Mouse (Mus musculus): ENCODE measurements at regions not wholly inside any gene's neighbourhood (a gene's known extent, or its start where the extent isn't known, plus 50 kb on each side); places are given as distances from the start of the nearest gene placed in this dataset.
A peak's percentile ranks its signal among the peaks of the same experiment; 100 is the strongest.

GRCm38 (mm10) chr10:15592161-15592560 is 874.1 kb upstream of the Gje1 start:
- no peak for DNase-seq (ENCODE audit: low read depth)

GRCm38 (mm10) chr10:15586081-15586480 is 868.1 kb upstream of the Gje1 start:
- no peak for DNase-seq (ENCODE audit: low read depth)

GRCm38 (mm10) chr10:15564119-15564518 is 846.1 kb upstream of the Gje1 start:
- no peak for DNase-seq (ENCODE audit: low read depth)

GRCm38 (mm10) chr10:15553407-15554064 is 835.5 kb upstream of the Gje1 start:
- no peak for DNase-seq (ENCODE audit: low read depth)

GRCm38 (mm10) chr10:15541797-15542350 is 823.9 kb upstream of the Gje1 start:
- DNase-seq (ENCODE audit: low read depth): peak; percentile 11

GRCm38 (mm10) chr10:15540780-15541426 is 822.9 kb upstream of the Gje1 start:
- DNase-seq (ENCODE audit: low read depth): no peak

- DNase-seq (ENCODE audit: low read depth): no peak
Measured at GRCm38 (mm10) chr10:15536053-15536452, 818.0 kb upstream of the Gje1 start.

- no peak for DNase-seq (ENCODE audit: low read depth)
Measured at GRCm38 (mm10) chr10:15487367-15487766, 769.4 kb upstream of the Gje1 start.

- no peak for DNase-seq (ENCODE audit: low read depth)
Measured at GRCm38 (mm10) chr10:15443281-15443680, 725.3 kb upstream of the Gje1 start.

- no peak for DNase-seq (ENCODE audit: low read depth)
Measured at GRCm38 (mm10) chr10:15441216-15441615, 723.2 kb upstream of the Gje1 start.

GRCm38 (mm10) chr10:15426746-15427145 is 708.7 kb upstream of the Gje1 start:
- no peak for DNase-seq (ENCODE audit: low read depth)

GRCm38 (mm10) chr10:15406211-15406610 is 688.2 kb upstream of the Gje1 start:
- no peak for DNase-seq (ENCODE audit: low read depth)

- no peak for DNase-seq (ENCODE audit: low read depth)
Measured at GRCm38 (mm10) chr10:15405706-15406105, 687.7 kb upstream of the Gje1 start.

GRCm38 (mm10) chr10:15399964-15400363 is 682.0 kb upstream of the Gje1 start:
- no peak for DNase-seq (ENCODE audit: low read depth)

- no peak for DNase-seq (ENCODE audit: low read depth)
Measured at GRCm38 (mm10) chr10:15397114-15397513, 679.1 kb upstream of the Gje1 start.

GRCm38 (mm10) chr10:15395295-15395694 is 677.3 kb upstream of the Gje1 start:
- no peak for DNase-seq (ENCODE audit: low read depth)

- peak; percentile 44 for DNase-seq (ENCODE audit: low read depth)
Measured at GRCm38 (mm10) chr10:15392027-15392816, 674.2 kb upstream of the Gje1 start.

- no peak for DNase-seq (ENCODE audit: low read depth)
Measured at GRCm38 (mm10) chr10:15373571-15373970, 655.6 kb upstream of the Gje1 start.
